Mouse (Mus musculus) testis, adult 2 months (tissue): ENCODE measurements around the gene Ifnb1. TPM values are rescaled to one million over a fixed set of nuclear protein-coding genes. Genes with fewer than 3 reads are reported as not detected.
A peak's percentile ranks its signal among the peaks of the same experiment; 100 is the strongest.

Source experiments
- H3K27ac ChIP-seq: fragments of 200-500 bp; 2 replicates; pipeline ENCODE4 v1.5.1; 2012; ENCODE audit warnings: low read depth, low read length; ENCODE audit not compliant: control insufficient read depth, insufficient read depth
- H3K27me3 ChIP-seq: fragments of 200-500 bp; 2 replicates; pipeline ENCODE4 v1.6.1; 2012; ENCODE audit warnings: mild to moderate bottlenecking, low read length, moderate library complexity; ENCODE audit not compliant: control insufficient read depth, insufficient read depth
- H3K36me3 ChIP-seq: fragments of 200-500 bp; 2 replicates; pipeline ENCODE4 v1.6.1; 2012; ENCODE audit warnings: mild to moderate bottlenecking, low read length; ENCODE audit not compliant: control insufficient read depth, insufficient read depth
- H3K4me1 ChIP-seq: fragments of 200-500 bp; 2 replicates; pipeline ENCODE4 v1.6.1; 2012; ENCODE audit warnings: low read length; ENCODE audit not compliant: control insufficient read depth, insufficient read depth
- H3K4me3 ChIP-seq: fragments of 200-500 bp; 2 replicates; pipeline ENCODE4 v1.5.1; 2012; ENCODE audit warnings: low read depth, mild to moderate bottlenecking, low read length, moderate library complexity, mixed read lengths; ENCODE audit not compliant: control insufficient read depth
- CTCF ChIP-seq: fragments of 200-500 bp; IDR thresholded peaks from 2 replicates; pipeline ENCODE4 v1.5.1; 2012; ENCODE audit warnings: low read depth, mild to moderate bottlenecking, inconsistent platforms, low read length, moderate library complexity; ENCODE audit not compliant: control insufficient read depth, insufficient read depth, insufficient replicate concordance
- POLR2A ChIP-seq: fragments of 200-500 bp; IDR thresholded peaks from 2 replicates; pipeline ENCODE4 v1.6.1; 2012; ENCODE audit warnings: low read depth, mild to moderate bottlenecking, inconsistent platforms, low read length, moderate library complexity; ENCODE audit not compliant: control insufficient read depth
- polyA plus RNA-seq: library from polyadenylated mRNA; depleted of rRNA; stranded (reverse); fragments of >200 nt; gene quantifications from 2 replicates; pipeline ENCODE4 v1.2.3, GENCODE M21; 2012

The Ifnb1 gene
- polyA plus RNA-seq, 1 experiment, result not detected

GRCm38 (mm10) chr4:88525393-88525792 is 2.8 kb upstream of the Ifnb1 start:
- Histone ChIP-seq H3K4me1 (0 out of 2 replicates have a peak, but pooled peaks cover 2% of the 10 kb centered on the region), H3K4me3 (no peak overlapping the region)
- TF ChIP-seq POLR2A (no peak), CTCF (no peak)

GRCm38 (mm10) chr4:88523241-88523640 is 667 bp upstream of the Ifnb1 start:
- Histone ChIP-seq H3K4me3 (no peak overlapping the region), H3K27ac (no peak overlapping the region), H3K36me3 (no peaks in the 10 kb centered on the region), H3K27me3 (no peaks in the 10 kb centered on the region), H3K4me1 (no peaks in the 10 kb centered on the region)
- TF ChIP-seq POLR2A (no peak), CTCF (no peak)

More at GRCm38 (mm10) chr4:88525393-88525792, 2.8 kb upstream of the Ifnb1 start:
- Histone ChIP-seq H3K27me3 (no peaks in the 10 kb centered on the region), H3K36me3 (no peaks in the 10 kb centered on the region), H3K27ac (no peak overlapping the region)

- Histone ChIP-seq H3K4me1 (no peaks in the 10 kb centered on the region), H3K4me3 (no peak overlapping the region)
These were observed 4.6 kb downstream of the Ifnb1 start for GRCm38 (mm10) chr4:88517957-88518356.

GRCm38 (mm10) chr4:88515711-88516211 is 6.8 kb downstream of the Ifnb1 start:
- Histone ChIP-seq H3K4me1 (no peaks in the 10 kb centered on the region), H3K27ac (no peak overlapping the region), H3K4me3 (no peak overlapping the region), H3K36me3 (no peaks in the 10 kb centered on the region), H3K27me3 (no peaks in the 10 kb centered on the region)
- no peak for TF ChIP-seq CTCF
- no peak for TF ChIP-seq POLR2A

More at GRCm38 (mm10) chr4:88517957-88518356, 4.6 kb downstream of the Ifnb1 start:
- Histone ChIP-seq H3K36me3 (no peaks in the 10 kb centered on the region), H3K27ac (no peak overlapping the region), H3K27me3 (no peaks in the 10 kb centered on the region)
- TF ChIP-seq POLR2A (no peak), CTCF (no peak)

DNA sequence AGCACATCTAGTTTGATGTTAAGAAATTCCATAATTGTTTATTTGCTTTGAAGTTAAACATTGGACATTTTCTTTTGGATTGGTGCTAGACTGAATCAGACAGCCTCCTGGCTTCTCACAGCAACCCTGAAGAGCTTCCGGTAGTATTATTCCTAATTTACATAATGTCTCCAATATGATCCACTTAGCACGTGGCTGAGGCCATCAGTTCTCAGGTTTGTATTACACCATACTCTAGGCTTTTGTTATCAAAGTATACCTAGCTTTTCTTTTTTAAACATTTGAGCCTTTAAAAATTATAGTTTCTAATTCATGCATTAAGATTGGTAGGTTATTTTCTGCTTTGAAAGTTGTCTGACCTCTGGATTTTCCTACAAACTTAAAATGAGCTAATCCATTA is 7.3 kb downstream of the Ifnb1 start:
- no peak overlapping the region for H3K27ac ChIP-seq
- TF ChIP-seq POLR2A (no peak), CTCF (no peak)
- no peaks in the 10 kb centered on the region for H3K36me3 ChIP-seq
- no peaks in the 10 kb centered on the region for H3K4me1 ChIP-seq
- no peak overlapping the region for H3K4me3 ChIP-seq
- no peaks in the 10 kb centered on the region for H3K27me3 ChIP-seq

DNA sequence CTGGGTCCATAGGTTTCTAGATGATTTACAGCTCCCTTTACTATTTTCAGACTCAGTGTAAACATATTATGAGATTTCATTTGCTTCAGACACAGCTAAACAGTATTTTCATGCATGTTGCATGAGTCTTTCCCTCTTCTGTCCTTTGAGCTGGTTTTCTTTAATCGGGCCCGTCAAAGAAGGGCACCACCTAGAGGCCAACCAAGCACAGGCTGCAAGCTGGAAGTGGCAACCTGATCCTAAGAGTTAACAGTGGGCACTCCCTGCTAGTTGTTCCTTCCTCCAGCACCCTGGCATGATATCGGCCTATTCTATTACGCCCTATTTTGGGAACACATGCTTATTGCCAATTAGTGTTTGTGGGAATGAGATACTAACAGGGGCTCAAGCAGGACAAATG is 8.2 kb downstream of the Ifnb1 start:
- TF ChIP-seq CTCF, result peak; percentile 36; the same call in 1 of the 2 replicates
- no peak for TF ChIP-seq POLR2A
- Histone ChIP-seq H3K36me3 (no peaks in the 10 kb centered on the region), H3K27ac (no peak overlapping the region)

DNA sequence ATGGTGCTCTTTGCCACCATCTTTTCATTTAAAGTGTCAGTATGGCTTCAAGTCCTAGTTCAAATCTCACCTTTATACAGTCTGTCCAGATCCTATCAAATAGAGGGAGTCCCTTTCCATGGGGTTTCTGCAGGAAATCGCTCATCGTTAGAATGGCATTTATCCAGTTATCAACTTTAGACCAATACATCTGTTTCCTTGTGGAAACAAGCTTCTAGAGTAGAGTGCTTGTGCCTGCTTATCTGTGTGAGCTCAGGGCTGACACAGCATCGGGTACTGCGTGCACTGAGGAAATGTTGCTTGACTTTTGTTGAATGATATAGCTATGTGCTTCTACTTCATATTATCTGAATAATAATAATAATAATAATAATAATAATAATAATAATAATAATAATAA is 8.8 kb downstream of the Ifnb1 start:
- Histone ChIP-seq H3K27me3 (no peaks in the 10 kb centered on the region), H3K27ac (no peak overlapping the region), H3K36me3 (no peaks in the 10 kb centered on the region), H3K4me1 (no peaks in the 10 kb centered on the region), H3K4me3 (no peak overlapping the region)
- TF ChIP-seq POLR2A (no peak), CTCF (no peak)

More for the DNA sequence above, 8.2 kb downstream of the Ifnb1 start:
- no peaks in the 10 kb centered on the region for H3K27me3 ChIP-seq
- no peak overlapping the region for H3K4me3 ChIP-seq
- H3K4me1 ChIP-seq, result no peaks in the 10 kb centered on the region
